Mouse (Mus musculus): ENCODE data around the gene Slc22a2.
A peak's percentile ranks its signal among the peaks of the same experiment; 100 is the strongest.
"Not testable (repeated sequence)": the region's sequence is repeated elsewhere in the genome, so short reads cannot be mapped to it uniquely, and the experiment has no call there.

The Slc22a2 gene

DNA sequence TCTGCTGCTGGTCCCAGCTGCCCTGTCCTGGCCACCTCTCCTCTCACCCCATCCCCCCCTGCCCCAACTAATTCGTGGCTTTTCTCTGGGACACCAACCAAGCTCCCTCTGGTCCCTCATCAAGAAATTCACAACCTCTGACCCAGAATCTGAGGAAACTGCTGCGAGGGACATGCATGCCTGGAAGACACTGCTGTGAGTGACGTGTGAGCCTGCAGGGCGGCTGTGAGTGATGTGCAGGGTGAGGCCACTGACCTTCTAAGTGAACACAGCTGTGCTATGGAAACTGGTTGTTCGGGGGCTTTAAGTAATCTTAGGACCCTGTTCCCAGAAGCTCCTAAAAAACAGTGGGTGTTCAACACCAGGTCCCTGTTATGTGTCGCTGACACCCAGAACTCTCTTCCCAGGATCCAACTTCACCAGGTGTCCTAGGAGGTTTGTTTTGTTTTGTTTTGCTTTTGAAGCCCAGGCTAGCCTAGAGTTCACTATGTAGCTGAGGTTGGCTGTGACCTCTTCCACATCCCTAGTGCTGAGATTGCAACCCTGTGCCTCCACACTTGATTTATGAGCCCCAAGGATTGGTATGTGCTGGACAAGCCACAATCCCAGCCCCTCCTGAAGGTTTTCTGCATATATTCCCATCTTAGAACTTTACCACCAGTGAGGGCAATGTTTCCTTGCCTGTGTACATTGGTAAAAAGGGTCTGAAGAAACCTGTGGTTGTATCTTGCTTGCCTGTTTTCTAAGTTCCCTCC is 47.2 kb downstream of the Slc22a2 start:
- no peak for DNase-seq (ENCODE audit: low spot score)

DNA sequence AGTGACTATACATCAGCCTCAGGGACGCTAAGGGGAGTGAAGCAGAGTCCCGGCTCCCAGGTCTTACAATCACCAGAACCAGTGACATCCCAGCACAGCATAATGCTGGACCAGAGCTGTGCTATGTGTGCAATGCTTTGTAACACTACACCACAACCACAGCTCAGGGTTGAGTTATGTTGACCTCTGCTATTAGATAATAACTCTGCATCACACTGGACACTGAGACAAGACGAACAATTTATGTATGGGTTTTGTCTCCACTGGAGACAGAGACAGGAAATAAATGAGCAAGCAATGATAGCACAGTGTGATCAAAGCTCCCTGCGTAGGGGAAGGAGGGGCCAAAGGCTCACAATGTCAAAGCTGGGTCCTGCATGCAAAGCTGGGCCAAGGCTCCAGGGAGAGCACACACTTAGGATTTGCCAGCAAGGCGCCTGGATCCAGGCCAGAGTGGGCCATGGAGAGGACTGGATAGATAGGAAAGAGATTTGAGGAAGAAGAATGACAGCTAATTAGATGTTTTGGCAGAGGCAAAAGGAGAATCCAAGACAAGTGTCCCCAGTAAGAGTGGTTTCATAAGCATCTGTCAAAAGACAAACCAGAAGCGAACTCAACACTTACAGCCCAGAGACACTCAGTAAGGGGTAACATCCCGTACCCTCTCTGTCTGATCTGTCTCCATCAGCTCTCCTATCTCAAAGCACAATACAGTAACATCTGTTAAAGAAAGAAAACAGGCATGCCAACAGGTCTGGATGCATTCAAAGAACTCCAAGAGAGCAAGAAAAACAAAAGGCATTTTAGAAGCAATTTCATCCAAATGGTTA is 48.1 kb downstream of the Slc22a2 start:
- DNase-seq (ENCODE audit: low spot score): no peak

DNA sequence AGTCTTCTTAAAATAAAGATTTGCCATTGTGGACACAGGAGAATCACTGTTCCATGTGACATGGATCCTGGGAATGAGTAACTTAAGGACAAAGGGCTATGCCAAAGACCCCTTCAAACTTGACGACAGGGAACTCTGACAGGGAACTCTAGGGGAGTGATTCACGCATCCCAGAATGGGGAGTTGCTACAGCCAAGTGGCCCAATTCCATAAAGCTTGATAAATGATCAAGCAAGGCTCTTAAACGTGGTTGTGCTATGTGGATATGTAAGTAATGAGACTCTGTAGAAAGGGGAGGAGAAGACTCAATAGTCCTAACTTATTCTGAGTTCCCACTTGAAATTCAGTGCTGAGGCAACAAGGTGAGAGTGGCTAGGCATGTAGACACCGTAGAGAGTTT is 50.9 kb downstream of the Slc22a2 start:
- no peak for DNase-seq (ENCODE audit: low spot score)

DNA sequence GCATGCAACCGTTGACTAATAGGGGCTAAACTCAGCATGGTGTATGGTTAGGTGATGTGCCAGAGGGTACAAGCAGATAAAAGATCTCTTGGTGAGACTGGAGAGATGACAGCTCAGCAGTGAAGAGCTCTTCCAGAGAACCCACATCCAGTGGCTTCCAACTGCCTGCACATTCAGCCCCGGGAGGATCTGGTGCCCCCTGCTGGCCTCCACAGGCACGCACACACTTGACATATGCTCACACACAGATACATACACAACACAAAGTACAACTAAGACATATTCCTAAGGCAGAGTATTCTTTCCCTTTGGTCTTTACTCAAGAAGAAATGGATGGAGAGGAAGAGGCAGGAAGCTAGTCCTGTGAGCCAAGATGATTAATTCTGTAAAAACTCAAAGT is 55.7 kb downstream of the Slc22a2 start:
- no peak for DNase-seq (ENCODE audit: low spot score)

- DNase-seq (ENCODE audit: low spot score): no peak
These were observed 57.2 kb downstream of the Slc22a2 start for GRCm38 (mm10) chr17:12641087-12641486.

GRCm38 (mm10) chr17:12645461-12645860 is 61.5 kb downstream of the Slc22a2 start:
- no peak for DNase-seq (ENCODE audit: low spot score)

GRCm38 (mm10) chr17:12652604-12653003 is 68.7 kb downstream of the Slc22a2 start:
- DNase-seq (ENCODE audit: low spot score): no peak

- DNase-seq (ENCODE audit: low spot score): peak; percentile 28
These were observed 70.1 kb downstream of the Slc22a2 start for GRCm38 (mm10) chr17:12654061-12654460.

GRCm38 (mm10) chr17:12655826-12656225 is 71.9 kb downstream of the Slc22a2 start:
- no peak for DNase-seq (ENCODE audit: low spot score)

DNA sequence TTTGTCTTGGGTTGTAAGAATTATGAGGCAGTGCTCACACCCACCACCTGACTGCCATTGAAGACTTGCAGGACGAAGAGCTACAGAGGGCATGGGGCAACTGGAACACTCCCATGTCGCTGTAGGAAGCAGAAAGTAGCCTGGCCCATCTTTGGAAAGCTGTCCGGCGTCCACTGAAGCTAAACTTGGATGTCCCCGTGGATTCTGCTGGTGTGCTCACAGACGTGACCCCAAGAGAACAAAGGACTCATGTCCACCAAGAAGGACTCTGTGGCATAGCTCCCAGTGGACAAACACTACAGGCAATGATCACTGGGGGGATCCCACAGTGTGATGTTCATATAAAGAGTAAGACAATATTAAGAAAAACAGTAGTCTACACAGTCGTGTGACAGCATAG is 74.9 kb downstream of the Slc22a2 start:
- no peak for DNase-seq (ENCODE audit: low spot score)

DNA sequence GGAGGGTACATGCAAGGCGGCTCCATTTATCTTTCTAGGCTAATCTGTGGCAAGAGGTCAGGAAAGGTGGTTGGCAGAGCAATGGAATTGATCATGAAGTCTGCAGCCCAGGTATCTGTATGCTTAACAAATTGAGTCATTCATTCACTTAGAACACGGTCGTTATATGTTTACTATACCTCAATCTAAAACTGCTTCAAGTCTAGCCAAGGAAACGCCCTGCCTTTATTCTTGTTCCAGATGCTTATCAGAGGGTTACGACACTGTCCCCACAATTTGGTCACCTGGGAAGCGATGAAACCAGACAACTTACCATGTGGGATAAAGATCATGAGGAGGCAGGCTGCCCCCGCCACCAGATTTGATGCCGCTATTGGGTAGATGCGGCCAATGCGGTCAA is 75.3 kb downstream of the Slc22a2 start:
- no peak for DNase-seq (ENCODE audit: low spot score)

- no peak for DNase-seq (ENCODE audit: low spot score)
These were observed 76.8 kb downstream of the Slc22a2 start for GRCm38 (mm10) chr17:12660572-12661260.

GRCm38 (mm10) chr17:12664156-12664555 is 80.2 kb downstream of the Slc22a2 start:
- DNase-seq (ENCODE audit: low spot score): no peak

DNA sequence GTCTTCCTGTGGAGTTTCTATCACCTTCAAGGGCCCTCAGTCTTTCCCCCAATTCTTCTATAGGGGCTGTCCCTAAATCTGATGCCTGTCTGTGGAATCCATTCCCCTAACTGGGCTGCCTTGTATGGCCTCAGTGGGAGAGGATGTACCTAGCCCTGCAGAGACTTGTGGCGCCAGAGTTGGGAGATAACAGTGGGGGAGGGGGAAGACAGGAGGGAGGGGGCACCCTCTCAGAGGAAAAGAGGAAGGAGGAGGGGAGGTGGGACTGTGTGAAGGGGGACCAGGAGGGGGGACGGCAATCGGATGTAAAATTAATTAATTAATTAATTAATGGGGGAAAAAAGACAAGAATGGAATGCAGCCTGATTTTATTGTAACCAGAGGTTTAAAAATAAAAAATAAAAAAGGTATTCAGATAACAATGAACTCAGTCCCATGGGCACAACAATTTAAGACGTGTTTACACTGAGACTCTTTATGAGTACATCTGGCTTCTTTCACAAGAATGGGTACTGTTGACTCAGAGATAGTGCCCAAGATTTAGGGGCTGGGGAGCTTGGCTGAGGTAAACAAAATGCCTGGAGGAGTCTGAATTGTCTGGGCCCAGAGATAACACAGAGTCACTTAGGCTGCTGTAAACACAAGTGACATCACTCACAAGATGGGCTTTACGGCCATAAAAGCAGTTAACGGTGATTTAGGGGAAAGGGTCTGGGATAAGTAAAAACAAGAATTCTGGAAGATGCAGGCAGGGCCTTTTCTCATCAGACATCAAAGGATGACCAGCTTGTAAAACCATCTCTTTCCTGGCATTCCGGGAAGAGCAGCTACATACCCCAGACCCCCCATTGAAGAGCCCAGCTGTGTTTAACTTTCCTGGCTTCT is 84.8 kb downstream of the Slc22a2 start:
- no peak for DNase-seq (ENCODE audit: low spot score)

DNA sequence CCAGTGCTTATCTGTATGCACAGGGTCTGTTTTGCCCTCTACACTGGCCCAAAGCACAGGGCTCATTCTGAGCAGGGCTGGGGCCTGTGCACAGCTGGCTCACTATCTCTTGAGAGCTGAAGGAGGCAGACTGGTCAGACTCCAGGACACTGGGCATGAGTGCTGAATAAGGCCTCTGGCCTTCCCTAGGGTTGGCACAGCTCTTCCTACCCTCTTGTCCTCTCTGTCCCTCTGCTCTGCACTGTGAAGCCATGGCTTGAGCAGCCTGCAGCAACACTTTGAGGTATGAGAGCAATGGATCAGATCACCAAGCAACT is 85.4 kb downstream of the Slc22a2 start:
- DNase-seq (ENCODE audit: low spot score): no peak

- no peak for DNase-seq (ENCODE audit: low spot score)
These were observed 87.2 kb downstream of the Slc22a2 start for GRCm38 (mm10) chr17:12671029-12671605.

DNA sequence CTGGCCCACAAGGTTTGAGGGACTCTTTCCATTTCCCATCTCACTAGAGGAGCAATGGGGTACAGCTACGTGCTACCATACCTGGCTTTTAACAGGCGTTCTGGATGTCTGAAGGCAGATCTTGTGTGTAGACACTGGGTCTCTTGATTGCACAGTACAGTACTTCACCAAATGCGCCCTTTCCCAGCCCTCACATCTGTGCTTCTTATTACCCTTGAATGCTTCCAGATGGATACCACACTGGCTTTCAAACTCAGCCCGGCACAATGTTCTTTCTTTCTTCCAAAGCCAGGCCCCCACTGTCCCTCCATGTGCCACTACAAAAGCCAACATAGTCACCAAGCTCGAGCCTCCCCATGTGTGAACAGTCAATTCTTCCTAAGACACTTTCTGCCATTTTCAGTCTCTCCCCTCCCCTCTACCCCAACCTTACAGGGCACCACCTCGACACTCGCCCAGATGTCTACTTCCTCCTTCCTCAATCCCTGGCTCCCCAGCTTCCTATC is 88.4 kb downstream of the Slc22a2 start:
- DNase-seq (ENCODE audit: low spot score): no peak

DNA sequence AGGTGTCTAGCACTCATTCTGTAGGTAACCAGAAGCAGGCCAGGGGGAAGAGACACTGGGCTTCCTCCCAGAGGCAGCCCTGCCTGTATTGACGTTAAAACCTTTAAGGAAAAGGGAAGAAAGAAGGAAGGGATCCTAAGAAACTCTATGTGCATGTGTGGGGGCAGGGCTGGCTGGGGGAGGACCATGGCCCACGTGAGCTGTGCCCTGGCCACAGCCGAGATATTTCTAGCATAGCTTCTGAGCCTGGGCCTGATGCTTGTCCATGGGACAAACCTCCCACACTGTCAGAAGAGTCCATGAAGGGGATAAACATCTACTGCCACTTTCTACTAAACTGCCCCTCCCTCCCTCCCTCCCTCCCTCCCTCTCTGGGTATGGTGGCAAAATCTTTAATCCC is 89.9 kb downstream of the Slc22a2 start:
- no peak for DNase-seq (ENCODE audit: low spot score)

- not testable (repeated sequence) for DNase-seq (ENCODE audit: low spot score)
These were observed 91.0 kb downstream of the Slc22a2 start for GRCm38 (mm10) chr17:12674980-12675379.

- DNase-seq (ENCODE audit: low spot score): no peak
These were observed 91.7 kb downstream of the Slc22a2 start, which contains the start of gene Slc22a1 for GRCm38 (mm10) chr17:12675646-12676045. Gene Slc22a1 (minus strand): TSS chr17:12675829.

- no peak for DNase-seq (ENCODE audit: low spot score)
These were observed 93.2 kb downstream of the Slc22a2 start for GRCm38 (mm10) chr17:12677139-12677538.
